Mouse (Mus musculus) MEL (cell line): Measurements from ENCODE around the gene Fam204a.

Source experiments
- CTCF ChIP-seq, 3 experiments: IDR thresholded peaks in 2 of 3; conservative IDR thresholded peaks in 1 of 3; 2 replicates each; pipeline ENCODE4 v1.5.1; 2011 to 2012; ENCODE audit warnings: low read length in 3 of 3, low read depth in 2 of 3, mild to moderate bottlenecking in 2 of 3, improper control_type of control experiment in 1 of 3, inconsistent platforms in 1 of 3, mixed read lengths in 1 of 3, moderate library complexity in 1 of 3; ENCODE audit not compliant: control insufficient read depth in 1 of 3, insufficient read depth in 1 of 3, poor library complexity in 1 of 3, severe bottlenecking in 1 of 3
- EP300 ChIP-seq, 2 experiments: IDR thresholded peaks; 2 replicates each; pipeline ENCODE4 v1.6.1; 2011; ENCODE audit warnings: improper control_type of control experiment in 2 of 2, low read length in 2 of 2, low read depth in 1 of 2, mild to moderate bottlenecking in 1 of 2
- ETS1 ChIP-seq: IDR thresholded peaks from 2 replicates; pipeline ENCODE4 v1.6.1; 2012; ENCODE audit warnings: low read depth, mild to moderate bottlenecking, inconsistent platforms, low read length, improper control_type of control experiment, moderate library complexity
- HCFC1 ChIP-seq: IDR thresholded peaks from 2 replicates; pipeline ENCODE4 v1.6.1; 2012; ENCODE audit warnings: low read depth, mild to moderate bottlenecking, inconsistent platforms, low read length, improper control_type of control experiment, moderate library complexity
- MXI1 ChIP-seq: IDR thresholded peaks from 2 replicates; pipeline ENCODE4 v1.6.1; 2011; ENCODE audit warnings: mild to moderate bottlenecking, low read depth, low read length, improper control_type of control experiment
- POLR2A ChIP-seq, 2 experiments: IDR thresholded peaks; 2 replicates each; pipeline ENCODE4 v1.6.1; 2011 to 2012; ENCODE audit warnings: low read length in 2 of 2, mild to moderate bottlenecking in 2 of 2, control low read depth in 1 of 2, improper control_type of control experiment in 1 of 2, low read depth in 1 of 2, moderate library complexity in 1 of 2; ENCODE audit not compliant: control insufficient read depth in 1 of 2, insufficient read depth in 1 of 2, poor library complexity in 1 of 2
- USF1 ChIP-seq: IDR thresholded peaks from 2 replicates; pipeline ENCODE4 v1.6.1; 2014; ENCODE audit warnings: low read depth, mild to moderate bottlenecking, inconsistent platforms, low read length, improper control_type of control experiment, moderate library complexity

- TF ChIP-seq EP300 (IDR thresholded peaks at IDR 0.05; ENCODE audit: low read depth in 1 of 2, low read length in 2 of 2): no peak
- TF ChIP-seq CTCF (IDR thresholded peaks at IDR 0.05 in 2 of 3, conservative IDR thresholded peaks at IDR 0.05 in 1 of 3; ENCODE audit: control insufficient read depth in 1 of 3, insufficient read depth in 1 of 3, low read depth in 2 of 3, low read length in 3 of 3, poor library complexity in 1 of 3, severe bottlenecking in 1 of 3): no peak
- no peak for TF ChIP-seq HCFC1
- no peak for TF ChIP-seq MXI1
- TF ChIP-seq POLR2A (IDR thresholded peaks at IDR 0.05; ENCODE audit: control insufficient read depth in 1 of 2, insufficient read depth in 1 of 2, low read depth in 1 of 2, low read length in 2 of 2, poor library complexity in 1 of 2): no peak
- TF ChIP-seq USF1: no peak
- TF ChIP-seq ETS1: no peak
Observed at GRCm38 (mm10) chr19:60231542-60231941, 5.0 kb upstream of the Fam204a start.
